Mouse (Mus musculus): ENCODE data around the gene Fndc11.

- TF ChIP-seq CTCF (IDR thresholded peaks at IDR 0.05; ENCODE audit: low read depth, low read length) (no peak), POLR2A (IDR thresholded peaks at IDR 0.05; ENCODE audit: extremely low read depth, insufficient read depth, low read length) (no peak)
Observed at GRCm38 (mm10) chr2:181213021-181213445, 6.8 kb upstream of the Fndc11 start, which contains the start of gene Srms.
